Mouse (Mus musculus): ENCODE results near the gene Sptlc2.

DNA sequence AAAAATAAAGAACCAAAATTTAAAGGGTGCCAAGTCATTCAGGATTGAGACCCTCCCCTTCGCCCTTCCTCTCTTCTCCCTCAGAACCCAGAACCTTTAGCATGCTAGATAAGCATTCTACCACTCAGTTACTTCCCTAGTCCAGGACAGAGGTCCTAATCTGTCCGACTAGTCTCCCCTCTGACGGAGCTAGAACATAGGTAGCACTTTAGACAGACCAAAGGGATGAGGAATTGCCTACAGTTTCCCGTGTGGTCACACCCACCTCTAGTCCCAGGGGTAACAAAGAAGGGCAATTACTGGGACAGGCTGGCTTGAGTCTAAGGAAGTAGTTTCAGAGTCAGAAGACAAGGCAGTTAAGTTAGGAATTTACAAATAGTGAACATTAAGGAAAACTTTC is 60.1 kb downstream of the Sptlc2 start:
- TF ChIP-seq CTCF (IDR thresholded peaks at IDR 0.05; ENCODE audit: extremely low read depth, insufficient read depth, low read length): no peak
- no peak for TF ChIP-seq POLR2A (IDR thresholded peaks at IDR 0.05; ENCODE audit: extremely low read depth, insufficient read depth, low read length)

All from cortical plate, adult 2 months (tissue).